Mouse (Mus musculus) lung, embryonic 16.5 days (tissue): ENCODE data around the gene Dpep3. TPM values are rescaled to one million over a fixed set of nuclear protein-coding genes. Genes with fewer than 3 reads are reported as not detected.
A peak's percentile ranks its signal among the peaks of the same experiment; 100 is the strongest.
"Not testable (repeated sequence)": the region's sequence is repeated elsewhere in the genome, so short reads cannot be mapped to it uniquely, and the experiment has no call there.

Experiments used
- ATAC-seq: fragments of 200-750 bp; cut with Nextera tagmentation; 2 replicates; pipeline ENCODE4 v1.8.0; 2017; ENCODE audit warnings: low read depth, mild to moderate bottlenecking, moderate library complexity
- H3K27ac ChIP-seq: fragments of 300-500 bp; sonication (generic); 2 replicates; pipeline ENCODE4 v1.5.1; 2014; ENCODE audit warnings: mild to moderate bottlenecking, control low read depth, low read length
- H3K27me3 ChIP-seq: fragments of 300-500 bp; sonication (generic); 2 replicates; pipeline ENCODE4 v1.6.1; 2014; ENCODE audit warnings: low read depth, low read length, mixed read lengths; ENCODE audit not compliant: control insufficient read depth, insufficient read depth
- H3K36me3 ChIP-seq: fragments of 300-500 bp; sonication (generic); 2 replicates; pipeline ENCODE4 v1.6.1; 2014; ENCODE audit warnings: low read length; ENCODE audit not compliant: control insufficient read depth, insufficient read depth
- H3K4me1 ChIP-seq: fragments of 300-500 bp; sonication (generic); replicated peaks from 2 replicates; pipeline ENCODE4 v1.6.1; 2014; ENCODE audit warnings: low read length, mixed read lengths; ENCODE audit not compliant: control insufficient read depth, insufficient read depth
- H3K4me2 ChIP-seq: fragments of 300-500 bp; sonication (generic); 2 replicates; pipeline ENCODE4 v1.6.1; 2014; ENCODE audit warnings: low read depth, low read length, control low read depth
- H3K4me3 ChIP-seq: fragments of 300-500 bp; sonication (generic); 2 replicates; pipeline ENCODE4 v1.5.1; 2014; ENCODE audit warnings: mild to moderate bottlenecking, low read length, control low read depth
- H3K9ac ChIP-seq: fragments of 300-500 bp; sonication (generic); 2 replicates; pipeline ENCODE4 v1.6.1; 2014; ENCODE audit warnings: low read length, control low read depth
- H3K9me3 ChIP-seq: fragments of 300-500 bp; sonication (generic); 2 replicates; pipeline ENCODE4 v1.6.1; 2016; ENCODE audit warnings: low read length; ENCODE audit not compliant: control insufficient read depth
- WGBS: fragments of 180-500 bp; shearing (Covaris S2); extraction: QIAGEN DNeasy Blood & Tissue Kit; methylation state at CpG from one replicate; pipeline ENCODE4 v1.1.7; 2014; 5-methylcytosine and 5-hydroxymethylcytosine counted together
- polyA plus RNA-seq: library from polyadenylated mRNA; unstranded; fragments of >200 nt; fragmentation: Nextera tagmentation; extraction: Ambion mirVana; gene quantifications from 2 replicates; pipeline ENCODE4 v1.2.1, GENCODE M21; 2015

The Dpep3 gene
- not detected in 2 replicates for polyA plus RNA-seq

GRCm38 (mm10) chr8:105979325-105979724, at the start of gene Dpep3:
Gene Dpep3 (minus strand): TSS chr8:105979429.
- Histone ChIP-seq H3K4me2 (no peak within 1 kb of the TSS), H3K4me1 (no peaks in the 10 kb centered on the region), H3K36me3 (no peaks in the 10 kb centered on the region), H3K4me3 (no peak within 1 kb of the TSS), H3K27ac (no peak within 1 kb of the TSS), H3K9me3 (no peaks in the 10 kb centered on the region), H3K27me3 (no peaks in the 10 kb centered on the region), H3K9ac (no peak within 1 kb of the TSS)
- WGBS: 90% methylated on average over 15 of the region's 15 CpGs
- ATAC-seq: no peak

GRCm38 (mm10) chr8:106022483-106022882, 43.3 kb upstream of the Dpep3 start:
- ATAC-seq: peak; percentile 43; the same call in 1 of the 2 replicates
- Histone ChIP-seq H3K4me1 (no peaks in the 10 kb centered on the region), H3K9me3 (no peaks in the 10 kb centered on the region), H3K36me3 (peaks cover 2% of the 10 kb centered on the region; the same call in 1 of the 2 replicates), H3K9ac (no peak overlapping the region), H3K27ac (no peak overlapping the region), H3K4me2 (no peak overlapping the region), H3K4me3 (no peak overlapping the region), H3K27me3 (no peaks in the 10 kb centered on the region)

- no peak overlapping the region for H3K9ac ChIP-seq
- H3K4me3 ChIP-seq: no peak overlapping the region
- no peak overlapping the region for H3K27ac ChIP-seq
- H3K9me3 ChIP-seq: no peaks in the 10 kb centered on the region
- no peaks in the 10 kb centered on the region for H3K4me1 ChIP-seq
- H3K36me3 ChIP-seq: no peaks in the 10 kb centered on the region
- H3K4me2 ChIP-seq: no peak overlapping the region
- H3K27me3 ChIP-seq: no peaks in the 10 kb centered on the region
- 84% methylated on average over 3 of the region's 3 CpGs for WGBS
- no peak for ATAC-seq
Measured at GRCm38 (mm10) chr8:106018039-106018438, 38.8 kb upstream of the Dpep3 start.

GRCm38 (mm10) chr8:106017130-106017529, 37.9 kb upstream of the Dpep3 start:
- no peaks in the 10 kb centered on the region for H3K9me3 ChIP-seq
- H3K4me2 ChIP-seq: no peak overlapping the region
- H3K4me3 ChIP-seq: no peak overlapping the region
- ATAC-seq: no peak
- no peaks in the 10 kb centered on the region for H3K36me3 ChIP-seq
- 83% methylated on average over 7 of the region's 7 CpGs for WGBS
- H3K27me3 ChIP-seq: no peaks in the 10 kb centered on the region
- H3K9ac ChIP-seq: no peak overlapping the region
- no peaks in the 10 kb centered on the region for H3K4me1 ChIP-seq
- H3K27ac ChIP-seq: no peak overlapping the region

GRCm38 (mm10) chr8:106016284-106016683, 37.1 kb upstream of the Dpep3 start:
- Histone ChIP-seq H3K9ac (no peak overlapping the region), H3K27me3 (no peaks in the 10 kb centered on the region), H3K4me2 (no peak overlapping the region), H3K4me3 (no peak overlapping the region), H3K4me1 (peaks cover 4% of the 10 kb centered on the region), H3K36me3 (no peaks in the 10 kb centered on the region), H3K9me3 (no peaks in the 10 kb centered on the region), H3K27ac (no peak overlapping the region)
- ATAC-seq: no peak
- WGBS: 91% methylated on average over 6 of the region's 6 CpGs

GRCm38 (mm10) chr8:106012203-106012602, 33.0 kb upstream of the Dpep3 start:
- Histone ChIP-seq H3K4me3 (peak overlapping the region; percentile 91), H3K4me1 (peaks cover 14% of the 10 kb centered on the region), H3K9ac (peak overlapping the region; percentile 90), H3K4me2 (peak overlapping the region; percentile 97)
- not testable (repeated sequence) for ATAC-seq, H3K36me3 ChIP-seq, H3K27ac ChIP-seq, H3K27me3 ChIP-seq, H3K9me3 ChIP-seq
- 71% methylated on average over 8 of the region's 8 CpGs for WGBS

GRCm38 (mm10) chr8:106011643-106011986, 32.4 kb upstream of the Dpep3 start, which contains the start of gene Ddx28:
Gene Ddx28 (minus strand): TSS chr8:106011882.
- no peaks in the 10 kb centered on the region for H3K27me3 ChIP-seq
- no peak for ATAC-seq
- no peaks in the 10 kb centered on the region for H3K36me3 ChIP-seq
- peak within 1 kb of the TSS; percentile 91 for H3K4me3 ChIP-seq
- H3K9me3 ChIP-seq: no peaks in the 10 kb centered on the region
- WGBS: 2% methylated on average over 6 of the region's 6 CpGs
- H3K4me2 ChIP-seq: peak within 1 kb of the TSS; percentile 97
- peaks cover 14% of the 10 kb centered on the region for H3K4me1 ChIP-seq
- H3K27ac ChIP-seq: peak within 1 kb of the TSS; percentile 43; the same call in 1 of the 2 replicates
- peak within 1 kb of the TSS; percentile 90 for H3K9ac ChIP-seq

GRCm38 (mm10) chr8:106010748-106011642, 31.8 kb upstream of the Dpep3 start:
- peak; percentile 96 for ATAC-seq
- Histone ChIP-seq H3K4me3 (peak overlapping the region; percentile 91), H3K4me1 (peaks cover 14% of the 10 kb centered on the region), H3K36me3 (no peaks in the 10 kb centered on the region), H3K9ac (peak overlapping the region; percentile 90), H3K27ac (peak overlapping the region; percentile 43; the same call in 1 of the 2 replicates), H3K4me2 (peak overlapping the region; percentile 97), H3K9me3 (no peaks in the 10 kb centered on the region), H3K27me3 (no peaks in the 10 kb centered on the region)
- WGBS: under 1% methylated on average over 74 of the region's 74 CpGs

- ATAC-seq: not testable (repeated sequence)
- WGBS: 66% methylated on average over 3 of the region's 3 CpGs
Measured at GRCm38 (mm10) chr8:106007891-106008290, 28.7 kb upstream of the Dpep3 start.

More at GRCm38 (mm10) chr8:106007891-106008290, 28.7 kb upstream of the Dpep3 start:
- H3K9ac ChIP-seq, H3K9me3 ChIP-seq, H3K4me2 ChIP-seq, H3K27ac ChIP-seq, H3K4me3 ChIP-seq, H3K27me3 ChIP-seq, H3K36me3 ChIP-seq: not testable (repeated sequence)
- peaks cover 14% of the 10 kb centered on the region for H3K4me1 ChIP-seq
